Mouse (Mus musculus) lung, postnatal 25 days (tissue): ENCODE data around the gene Astn2.

ENCODE experiments used
- DNase-seq: peaks from one replicate; pipeline ENCODE4 v3.0.0; 2022; ENCODE audit warnings: low spot score

Gene Astn2

GRCm38 (mm10) chr4:66169485-66169884 is 234.9 kb downstream of the Astn2 start:
- DNase-seq = no peak

- DNase-seq = no peak
These were observed 245.7 kb downstream of the Astn2 start for GRCm38 (mm10) chr4:66158714-66159113.

DNA sequence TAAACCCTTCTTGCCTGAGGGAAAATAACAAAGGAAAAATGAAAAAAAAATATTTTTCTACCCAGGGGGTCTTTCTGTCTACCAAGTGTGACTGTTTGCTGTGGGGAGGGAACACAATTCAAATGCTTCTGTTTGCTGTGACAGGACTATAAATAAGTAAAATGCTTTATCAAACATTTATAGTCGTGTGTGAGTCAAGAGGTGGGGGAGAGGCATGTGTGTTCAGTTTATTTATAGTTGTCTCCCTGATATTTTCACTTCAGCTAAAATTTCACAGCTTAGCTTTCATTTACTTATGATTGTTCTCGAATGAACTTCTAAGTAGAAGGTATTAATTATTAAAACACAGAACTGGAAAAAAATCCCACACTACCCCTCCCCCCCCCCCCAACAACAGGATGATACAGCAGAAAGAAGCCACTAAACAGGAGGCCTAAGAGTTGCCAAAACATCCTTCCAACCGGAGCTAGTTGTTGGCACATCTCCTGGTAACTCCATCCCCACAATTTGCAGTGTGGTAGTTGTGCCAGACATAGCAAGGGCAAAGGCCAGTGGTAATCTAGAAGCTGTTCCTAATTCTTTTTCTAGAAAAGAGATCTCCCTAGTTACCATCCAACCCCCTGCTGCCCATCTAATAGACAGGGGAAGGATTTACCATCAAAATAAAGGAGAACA is 246.8 kb downstream of the Astn2 start:
- no peak for DNase-seq

- DNase-seq = no peak
These were observed 257.9 kb downstream of the Astn2 start for GRCm38 (mm10) chr4:66146546-66146945.

DNA sequence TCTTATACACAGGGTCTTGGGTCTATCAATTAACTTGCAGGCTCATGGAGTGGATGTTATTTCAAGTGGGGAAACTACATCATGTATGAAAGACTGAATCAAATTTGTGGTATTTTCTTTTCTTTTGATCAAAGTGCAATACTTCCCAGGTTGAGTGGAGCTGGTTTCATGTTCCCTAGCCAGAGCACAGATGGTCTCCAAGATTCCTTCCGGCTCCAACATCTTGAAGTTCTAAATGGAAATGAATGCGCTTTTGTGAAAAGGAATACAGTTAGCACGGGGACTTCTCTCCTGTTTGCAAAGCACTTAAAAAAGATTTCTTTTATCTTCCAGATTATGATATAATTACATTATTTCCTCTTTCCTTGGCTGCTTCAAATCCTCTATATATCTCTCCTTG is 278.2 kb downstream of the Astn2 start:
- DNase-seq = no peak

DNA sequence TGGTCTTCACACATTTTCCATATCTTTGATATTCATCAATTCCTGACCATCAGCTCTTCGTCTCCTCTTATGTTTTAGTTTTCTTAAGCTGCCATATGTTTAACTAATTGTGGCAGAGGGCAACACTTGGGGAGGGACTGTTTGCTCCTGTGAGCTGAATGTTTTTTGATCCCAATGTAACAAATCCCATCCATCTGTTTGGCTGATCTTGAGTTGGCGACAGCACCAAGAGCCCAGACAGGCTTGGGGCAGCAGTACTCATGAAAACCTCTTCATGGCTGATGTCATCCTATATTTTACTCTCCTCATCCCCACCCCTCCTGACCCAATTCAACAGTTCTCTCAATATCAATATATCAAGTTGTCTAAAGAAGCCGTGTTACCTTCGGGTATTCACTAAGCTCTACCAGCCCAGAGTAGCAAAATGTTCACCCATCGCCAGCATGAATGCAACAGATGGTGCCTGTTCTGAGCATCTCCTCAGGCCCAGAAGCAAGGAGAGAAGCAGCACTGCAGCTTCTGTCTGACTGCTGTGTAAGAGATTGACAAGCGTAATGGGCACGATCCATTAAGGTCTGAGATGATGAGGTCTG is 281.5 kb downstream of the Astn2 start:
- DNase-seq = no peak

DNA sequence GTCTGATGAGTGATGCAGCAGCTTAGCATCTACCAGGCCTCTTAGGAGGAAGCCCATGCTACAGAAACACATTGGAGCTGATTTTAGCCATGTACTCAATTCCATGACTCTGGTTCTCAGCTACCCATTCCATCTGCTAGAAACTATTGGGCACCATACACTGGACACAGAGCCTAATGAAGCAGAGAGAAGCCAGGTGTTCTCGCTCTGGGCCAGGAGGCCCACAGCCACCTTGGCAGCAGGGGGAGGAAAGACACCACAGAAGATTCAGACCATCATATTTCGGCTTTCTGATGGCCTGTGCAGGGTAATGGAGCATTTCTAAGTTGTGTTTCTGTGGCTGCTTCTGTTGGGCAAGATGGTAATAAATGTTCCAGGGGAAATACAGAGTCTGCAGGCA is 290.2 kb downstream of the Astn2 start:
- no peak for DNase-seq

DNA sequence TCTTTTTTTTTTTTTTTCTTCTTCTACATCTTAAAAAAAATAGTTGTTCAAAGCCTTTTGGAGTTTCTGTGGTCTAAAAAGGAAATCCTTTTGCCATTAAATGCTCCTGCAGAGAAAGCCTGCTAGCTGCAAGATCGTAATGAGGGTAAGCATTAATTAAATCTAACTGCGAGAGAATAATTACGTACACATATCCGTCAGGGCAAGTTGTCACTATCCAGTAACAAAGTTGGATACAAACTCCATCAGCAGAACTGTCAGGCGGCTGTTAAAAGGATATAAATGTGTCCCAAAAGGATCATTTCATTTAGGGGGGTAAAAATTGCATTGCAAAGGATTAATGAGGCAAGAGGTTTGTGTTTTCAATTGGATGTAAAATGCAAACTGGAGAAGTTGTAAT is 302.4 kb downstream of the Astn2 start:
- no peak for DNase-seq

DNA sequence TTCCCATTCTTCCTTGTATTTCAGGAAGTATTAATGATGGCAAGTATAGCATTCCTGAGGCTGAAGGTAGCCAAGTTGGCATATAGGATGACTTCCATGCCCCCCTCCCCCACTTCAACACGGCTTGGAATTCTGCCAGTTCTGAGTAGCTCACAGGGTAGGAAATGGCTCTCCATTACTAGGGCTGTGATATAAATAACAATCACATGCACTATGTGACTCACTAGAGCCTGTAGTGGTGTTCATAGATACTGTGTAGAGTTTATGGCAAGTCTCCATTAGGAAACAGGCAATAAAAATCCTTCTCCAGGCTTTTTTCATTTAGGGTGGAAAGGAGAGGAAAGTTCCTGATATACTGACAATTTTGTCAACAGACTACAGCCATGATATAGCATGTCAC is 306.8 kb downstream of the Astn2 start:
- no peak for DNase-seq

- DNase-seq = no peak
These were observed 308.3 kb downstream of the Astn2 start for GRCm38 (mm10) chr4:66096104-66096503.

DNA sequence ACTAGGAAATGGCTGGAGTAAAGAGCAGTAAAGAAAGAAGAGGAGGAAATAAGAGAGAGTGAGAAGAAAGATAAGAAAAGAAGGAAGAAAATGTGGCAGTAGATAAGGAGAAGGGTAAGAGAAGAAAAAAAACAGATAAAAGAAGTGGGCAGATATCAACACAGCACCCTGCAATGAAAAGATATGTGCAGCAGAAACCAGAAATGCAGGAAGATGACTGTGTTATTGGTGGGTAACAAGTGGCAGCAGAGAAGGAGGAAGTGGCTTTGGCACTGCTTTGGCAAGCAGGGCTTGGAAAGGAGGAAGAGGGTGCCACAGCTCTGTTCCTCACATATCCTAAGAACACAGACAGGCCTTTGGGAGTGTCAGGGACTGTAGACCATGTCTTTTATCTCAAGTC is 347.2 kb downstream of the Astn2 start:
- no peak for DNase-seq

- DNase-seq = no peak
These were observed 348.7 kb downstream of the Astn2 start for GRCm38 (mm10) chr4:66055690-66056089.

GRCm38 (mm10) chr4:66043014-66043672 is 361.3 kb downstream of the Astn2 start:
- DNase-seq = no peak

- DNase-seq = no peak
These were observed 370.6 kb downstream of the Astn2 start for GRCm38 (mm10) chr4:66033826-66034225.

DNA sequence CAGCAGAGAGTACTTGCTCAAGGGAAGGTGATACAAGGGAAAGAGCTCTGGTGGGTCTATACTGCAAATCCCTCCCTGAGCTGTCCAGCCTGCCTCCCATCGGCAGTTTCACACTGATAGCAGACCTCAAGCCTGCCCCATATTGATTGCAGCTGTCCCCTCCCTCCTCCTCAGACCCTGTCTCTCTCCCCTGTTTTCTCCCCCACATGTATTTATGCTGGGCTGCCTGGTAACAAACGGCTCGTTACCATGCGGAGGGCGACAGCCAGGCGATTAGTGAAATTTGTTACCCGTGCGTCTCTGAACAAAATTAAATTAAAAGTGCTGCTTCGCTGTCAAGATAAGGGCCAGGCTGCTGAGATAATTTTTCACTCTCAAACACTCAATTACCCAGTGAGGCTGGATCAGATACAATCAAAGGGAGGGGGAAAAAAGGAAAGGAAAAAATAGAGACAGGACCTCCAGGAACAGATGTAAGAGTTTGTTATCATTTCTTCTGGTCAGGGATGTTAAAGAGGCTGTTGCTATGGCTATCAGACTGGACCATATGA is 373.0 kb downstream of the Astn2 start:
- no peak for DNase-seq

DNA sequence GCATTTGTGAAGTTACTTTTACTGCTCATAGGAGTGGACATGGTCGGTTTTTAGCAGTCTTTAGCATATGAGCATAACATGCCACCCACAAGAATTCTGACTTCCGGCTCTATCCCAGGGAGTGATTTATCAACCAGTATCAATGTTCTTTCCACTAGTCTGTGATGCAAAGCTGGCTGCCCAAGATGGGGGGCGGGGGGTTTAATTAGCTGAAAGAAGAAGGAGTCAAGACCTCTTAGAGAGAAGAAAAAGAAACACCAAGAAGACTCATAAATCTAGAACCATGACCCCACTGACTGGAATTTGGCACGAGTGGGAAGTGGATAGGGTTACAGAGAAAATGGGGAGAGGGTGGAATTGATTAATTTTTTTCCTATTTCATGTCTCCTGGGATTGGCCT is 374.5 kb downstream of the Astn2 start:
- no peak for DNase-seq

DNA sequence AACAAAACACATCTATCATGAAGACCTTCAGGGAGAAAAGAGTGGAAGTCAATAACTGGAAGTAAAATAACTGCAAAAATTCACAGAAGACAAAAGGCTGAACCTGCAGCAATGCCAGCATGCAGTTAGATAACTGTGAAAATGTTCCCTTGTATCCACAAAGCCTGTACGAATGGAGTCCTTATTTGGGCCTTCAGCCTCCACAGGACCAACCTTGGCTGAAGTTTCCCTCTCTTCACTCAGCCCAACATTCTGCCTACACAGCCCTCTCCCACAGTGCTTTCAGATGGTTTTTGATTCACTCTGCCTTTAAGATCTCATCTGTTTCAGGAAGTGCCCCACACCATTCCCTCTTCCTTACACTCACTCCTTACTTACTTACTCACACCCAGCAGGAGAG is 376.5 kb downstream of the Astn2 start:
- no peak for DNase-seq

- DNase-seq = peak; percentile 15
These were observed 378.9 kb downstream of the Astn2 start for GRCm38 (mm10) chr4:66025393-66026062.

DNA sequence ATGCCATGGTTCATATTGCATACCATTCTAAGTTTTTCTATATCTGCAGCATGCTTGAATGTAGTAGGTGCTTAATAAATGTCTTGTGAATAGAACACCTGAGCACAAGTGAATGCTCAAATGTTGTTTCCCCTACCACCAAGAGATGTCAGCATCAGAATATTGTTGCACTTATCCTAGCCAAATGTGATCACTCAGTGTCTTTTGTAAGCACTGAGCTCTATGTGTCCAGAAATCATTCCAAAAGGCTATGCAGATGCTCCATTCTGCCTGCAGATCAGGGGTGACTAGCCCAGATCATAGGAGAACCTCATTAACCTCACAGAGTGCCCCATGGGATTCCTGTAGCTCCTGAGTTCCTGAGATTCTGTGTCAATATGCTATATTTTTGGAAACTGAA is 401.5 kb downstream of the Astn2 start:
- no peak for DNase-seq

GRCm38 (mm10) chr4:65983643-65984042 is 420.8 kb downstream of the Astn2 start:
- DNase-seq = no peak

- DNase-seq = no peak
These were observed 421.5 kb downstream of the Astn2 start for GRCm38 (mm10) chr4:65982882-65983281.

DNA sequence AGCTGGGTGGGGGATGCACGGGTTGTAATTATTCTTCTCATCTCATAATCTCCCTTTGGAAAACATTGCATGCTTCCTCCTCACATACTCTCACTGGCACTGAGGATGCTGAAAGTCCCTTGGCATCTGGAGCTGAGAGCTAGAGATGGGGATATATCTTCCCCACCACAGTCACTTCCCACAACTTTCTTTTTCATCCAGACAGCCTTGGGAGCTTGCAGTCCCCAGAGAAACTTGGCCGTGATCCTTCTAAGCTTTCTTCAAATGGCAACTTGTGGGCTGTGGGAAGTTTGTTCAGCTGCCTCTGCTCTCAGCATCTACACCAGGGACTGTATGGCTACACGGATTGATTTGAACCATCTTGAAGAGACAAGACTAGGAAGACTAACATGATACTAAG is 428.2 kb downstream of the Astn2 start:
- no peak for DNase-seq

GRCm38 (mm10) chr4:65972395-65972794 is 432.0 kb downstream of the Astn2 start:
- DNase-seq = no peak
